Mouse (Mus musculus): ENCODE results near the gene Col5a1.

DNA sequence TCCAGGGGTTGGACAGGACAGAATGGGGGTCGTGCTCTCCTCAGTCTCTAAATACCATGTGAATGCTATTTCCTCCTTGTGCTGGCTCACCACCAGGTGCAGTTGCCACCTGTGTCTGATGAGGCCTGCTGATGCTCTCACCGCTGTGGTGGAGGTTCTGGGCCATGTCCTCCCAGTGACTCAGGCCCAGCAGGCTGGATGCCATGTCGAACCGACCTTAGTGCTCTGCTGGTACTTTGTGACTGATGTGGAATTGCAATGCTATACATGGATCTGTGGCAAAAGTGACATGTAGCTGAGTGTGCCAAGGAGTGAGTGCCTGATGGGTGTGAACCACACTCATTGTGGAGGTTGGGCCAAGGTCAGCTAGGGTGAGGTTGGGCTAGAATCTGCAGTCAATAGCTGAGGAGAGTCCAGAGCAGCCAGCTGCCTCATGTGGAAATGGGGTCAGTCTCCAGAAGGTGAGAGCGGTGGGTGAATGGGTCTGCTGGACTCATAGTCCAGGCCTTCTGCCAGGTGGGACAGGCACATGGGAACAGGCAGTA lies 44.3 kb downstream of the Col5a1 start:
- TF ChIP-seq EP300 (IDR thresholded peaks at IDR 0.05; ENCODE audit: low read depth): no peak
- no peak for TF ChIP-seq CTCF (IDR thresholded peaks at IDR 0.05; ENCODE audit: low read depth)
